Mouse (Mus musculus): ENCODE results near the gene Phactr1. TPM values are rescaled to one million over a fixed set of nuclear protein-coding genes. Genes with fewer than 3 reads are reported as not detected.

The Phactr1 gene
- polyA plus RNA-seq, 1 experiment from 2014 or later: 6.0 TPM

DNA sequence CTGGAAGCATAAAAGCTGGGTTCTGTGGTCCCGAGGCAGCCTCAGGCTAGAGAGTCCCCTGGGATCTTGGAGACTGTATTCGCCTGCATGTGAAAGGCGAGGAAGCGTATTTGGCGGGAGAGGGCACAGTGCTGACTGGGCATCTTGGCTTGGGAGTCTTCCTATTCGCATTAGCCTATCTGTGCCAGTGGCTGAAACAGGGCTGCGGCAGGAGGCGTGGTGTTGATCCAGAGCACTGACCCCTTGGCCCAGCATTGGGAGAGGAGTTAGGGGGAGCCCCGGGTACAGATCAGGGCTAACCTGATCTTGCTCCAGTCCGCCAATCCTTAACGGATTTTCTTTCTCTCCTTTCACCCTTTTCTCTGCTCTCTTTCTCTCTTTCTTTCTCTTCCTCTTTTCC, 28.7 kb downstream of the Phactr1 start:
- ATAC-seq: no peak
- WGBS: 13% methylated on average over 11 of the region's 11 CpGs
- H3K36me3 ChIP-seq (ENCODE audit: control insufficient read depth, insufficient read depth, low read length): no peaks in the 10 kb centered on the region
- no peak overlapping the region for H3K9ac ChIP-seq (ENCODE audit: low read depth, low read length)
- H3K9me3 ChIP-seq (ENCODE audit: control insufficient read depth, low read length): no peaks in the 10 kb centered on the region
- peaks cover 3% of the 10 kb centered on the region; the same call in 1 of the 2 replicates for H3K4me1 ChIP-seq (ENCODE audit: control insufficient read depth, insufficient read depth, low read length)
- H3K4me2 ChIP-seq (ENCODE audit: low read depth, low read length): no peak overlapping the region
- H3K4me3 ChIP-seq (ENCODE audit: low read length): no peak overlapping the region
- peaks cover 25% of the 10 kb centered on the region for H3K27me3 ChIP-seq (replicated peaks; ENCODE audit: control insufficient read depth, insufficient read depth, low read length)
- H3K27ac ChIP-seq (ENCODE audit: low read length): no peak overlapping the region

DNA sequence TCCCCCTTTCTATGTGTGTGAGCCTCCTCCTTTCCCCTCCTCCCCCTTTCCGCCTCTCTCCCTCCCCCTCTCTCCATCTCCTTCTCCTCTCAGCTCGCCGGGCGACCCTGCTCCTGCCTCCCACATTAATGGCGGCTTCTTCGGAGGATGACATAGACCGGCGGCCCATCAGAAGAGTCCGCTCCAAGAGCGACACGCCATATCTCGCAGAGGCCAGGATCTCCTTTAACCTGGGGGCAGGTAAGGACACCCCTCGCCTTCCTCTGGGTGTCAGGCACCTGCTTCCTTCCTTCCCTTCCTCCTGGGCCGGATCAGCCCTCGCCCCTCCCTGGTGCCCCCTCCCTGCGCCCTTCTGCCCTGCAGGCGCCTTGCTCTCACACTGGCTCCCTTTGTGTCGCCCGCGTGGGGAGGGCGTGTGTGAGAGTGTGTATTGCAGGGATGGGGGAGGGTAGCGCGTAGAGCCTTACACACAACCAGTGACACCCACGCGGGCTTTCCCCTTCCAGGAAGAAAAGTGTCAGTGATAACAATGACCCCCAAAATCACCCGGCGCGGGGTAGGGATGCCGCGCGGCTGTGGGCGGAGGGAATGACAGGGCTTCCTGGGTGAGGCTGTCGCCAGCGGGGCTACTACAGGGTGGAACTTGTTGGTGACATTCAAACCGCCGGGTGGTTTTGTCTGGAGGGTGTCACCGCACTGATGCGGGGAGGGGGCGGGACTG, 29.3 kb downstream of the Phactr1 start:
- Histone ChIP-seq H3K9me3 (ENCODE audit: control insufficient read depth, low read length) (no peaks in the 10 kb centered on the region), H3K36me3 (ENCODE audit: control insufficient read depth, insufficient read depth, low read length) (no peaks in the 10 kb centered on the region), H3K4me3 (ENCODE audit: low read length) (peak overlapping the region; percentile 32), H3K9ac (ENCODE audit: low read depth, low read length) (no peak overlapping the region), H3K27ac (ENCODE audit: low read length) (no peak overlapping the region), H3K4me1 (ENCODE audit: control insufficient read depth, insufficient read depth, low read length) (peaks cover 3% of the 10 kb centered on the region; the same call in 1 of the 2 replicates), H3K4me2 (ENCODE audit: low read depth, low read length) (peak overlapping the region; percentile 37), H3K27me3 (replicated peaks; ENCODE audit: control insufficient read depth, insufficient read depth, low read length) (peaks cover 25% of the 10 kb centered on the region)
- ATAC-seq: no peak
- 1% methylated on average over 39 of the region's 39 CpGs for WGBS

DNA sequence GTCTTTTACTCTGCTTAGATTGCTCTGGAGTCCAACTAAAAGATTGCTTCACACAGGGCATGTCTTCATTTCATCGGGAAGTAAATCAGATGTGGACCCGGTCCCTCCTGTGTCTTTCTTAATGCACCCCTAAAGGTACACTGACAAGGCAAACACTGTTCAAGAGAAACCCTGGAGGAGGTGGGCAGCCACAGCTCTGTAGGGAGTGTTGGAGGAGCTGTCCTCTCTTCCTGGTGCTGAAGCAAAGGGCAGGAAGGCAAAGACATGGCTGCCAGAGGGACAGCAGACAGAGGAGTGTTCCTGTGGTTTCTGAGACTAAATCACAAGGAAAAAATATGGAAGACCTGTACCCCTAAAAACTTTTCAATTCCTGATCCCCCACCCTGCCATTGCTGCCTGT, 31.1 kb downstream of the Phactr1 start:
- Histone ChIP-seq H3K36me3 (ENCODE audit: control insufficient read depth, insufficient read depth, low read length) (no peaks in the 10 kb centered on the region), H3K9ac (ENCODE audit: low read depth, low read length) (no peak overlapping the region), H3K4me1 (ENCODE audit: control insufficient read depth, insufficient read depth, low read length) (peaks cover 3% of the 10 kb centered on the region; the same call in 1 of the 2 replicates), H3K27me3 (replicated peaks; ENCODE audit: control insufficient read depth, insufficient read depth, low read length) (peaks cover 25% of the 10 kb centered on the region), H3K9me3 (ENCODE audit: control insufficient read depth, low read length) (no peaks in the 10 kb centered on the region), H3K4me2 (ENCODE audit: low read depth, low read length) (no peak overlapping the region), H3K4me3 (ENCODE audit: low read length) (no peak overlapping the region), H3K27ac (ENCODE audit: low read length) (no peak overlapping the region)
- no peak for ATAC-seq
- 24% methylated on average over 2 of the region's 2 CpGs for WGBS

DNA sequence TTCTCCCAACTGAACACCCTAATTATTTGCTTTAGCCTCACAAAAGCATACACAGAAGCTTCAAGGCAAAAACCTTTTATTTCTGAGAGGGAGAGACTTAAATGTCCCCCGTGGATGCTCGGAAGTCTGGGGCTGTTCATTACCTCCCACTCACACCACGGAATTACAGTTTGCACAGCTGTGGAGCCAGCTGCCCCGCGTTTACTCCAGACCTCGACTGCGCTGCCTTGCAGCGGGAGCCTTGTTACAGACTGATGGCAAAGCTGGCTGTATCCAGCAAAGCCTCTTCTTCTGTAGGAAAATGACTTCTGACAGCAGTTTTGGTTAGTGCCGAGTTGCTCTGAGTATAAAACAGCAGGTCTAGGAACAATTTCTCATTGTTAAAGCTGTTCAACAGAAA, 39.0 kb downstream of the Phactr1 start:
- H3K4me2 ChIP-seq (ENCODE audit: low read depth, low read length): no peak overlapping the region
- no peak for ATAC-seq
- H3K4me3 ChIP-seq (ENCODE audit: low read length): no peak overlapping the region
- 20% methylated on average over 9 of the region's 9 CpGs for WGBS
- H3K9ac ChIP-seq (ENCODE audit: low read depth, low read length): no peak overlapping the region
- no peaks in the 10 kb centered on the region for H3K27me3 ChIP-seq (replicated peaks; ENCODE audit: control insufficient read depth, insufficient read depth, low read length)
- H3K27ac ChIP-seq (ENCODE audit: low read length): no peak overlapping the region
- H3K4me1 ChIP-seq (ENCODE audit: control insufficient read depth, insufficient read depth, low read length): no peaks in the 10 kb centered on the region
- no peaks in the 10 kb centered on the region for H3K36me3 ChIP-seq (ENCODE audit: control insufficient read depth, insufficient read depth, low read length)
- H3K9me3 ChIP-seq (ENCODE audit: control insufficient read depth, low read length): no peaks in the 10 kb centered on the region

DNA sequence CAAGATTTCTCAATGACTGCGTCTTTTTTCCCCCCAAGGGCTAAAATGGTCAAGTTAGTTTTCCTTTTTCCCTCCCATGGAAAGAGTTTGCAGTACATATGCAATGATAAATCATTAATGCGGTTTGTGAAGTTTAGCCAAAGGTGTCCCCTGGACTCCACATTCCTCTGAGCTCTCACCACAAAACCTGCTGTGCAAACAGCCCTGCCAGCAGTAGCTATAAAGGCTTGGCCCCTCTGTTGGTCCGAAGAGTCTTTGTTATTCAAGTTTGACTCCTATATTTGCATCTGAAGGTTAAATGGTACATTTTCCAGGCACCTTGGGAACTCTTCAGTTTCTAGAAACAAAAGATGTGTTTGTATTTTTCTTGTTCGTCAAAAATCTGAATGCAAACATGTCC, 39.7 kb downstream of the Phactr1 start:
- no peaks in the 10 kb centered on the region for H3K9me3 ChIP-seq (ENCODE audit: control insufficient read depth, low read length)
- 38% methylated on average over 4 of the region's 4 CpGs for WGBS
- no peaks in the 10 kb centered on the region for H3K4me1 ChIP-seq (ENCODE audit: control insufficient read depth, insufficient read depth, low read length)
- ATAC-seq: no peak
- H3K4me3 ChIP-seq (ENCODE audit: low read length): no peak overlapping the region
- no peaks in the 10 kb centered on the region for H3K36me3 ChIP-seq (ENCODE audit: control insufficient read depth, insufficient read depth, low read length)
- no peak overlapping the region for H3K27ac ChIP-seq (ENCODE audit: low read length)
- no peak overlapping the region for H3K9ac ChIP-seq (ENCODE audit: low read depth, low read length)
- H3K4me2 ChIP-seq (ENCODE audit: low read depth, low read length): no peak overlapping the region
- no peaks in the 10 kb centered on the region for H3K27me3 ChIP-seq (replicated peaks; ENCODE audit: control insufficient read depth, insufficient read depth, low read length)

DNA sequence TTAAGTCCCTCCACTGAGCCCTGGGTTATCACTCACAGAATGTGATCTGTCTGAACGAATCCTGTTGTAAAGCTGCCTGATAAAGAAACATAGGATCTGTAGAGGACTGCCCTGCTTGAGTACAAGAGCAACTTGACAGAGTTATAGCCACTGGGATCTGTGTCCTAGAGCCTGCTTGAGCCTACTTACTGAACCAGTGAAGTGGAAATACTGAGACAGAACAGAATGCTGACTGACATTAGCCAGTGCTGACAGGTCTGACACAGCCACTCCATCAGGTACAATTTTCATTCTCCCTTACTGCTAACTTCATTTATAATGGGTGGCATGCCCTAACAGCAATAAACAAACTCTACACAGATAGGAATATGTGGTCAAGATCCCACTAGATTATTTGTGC, 40.2 kb downstream of the Phactr1 start:
- Histone ChIP-seq H3K9me3 (ENCODE audit: control insufficient read depth, low read length) (no peaks in the 10 kb centered on the region), H3K27me3 (replicated peaks; ENCODE audit: control insufficient read depth, insufficient read depth, low read length) (no peaks in the 10 kb centered on the region), H3K4me3 (ENCODE audit: low read length) (no peak overlapping the region), H3K27ac (ENCODE audit: low read length) (no peak overlapping the region), H3K9ac (ENCODE audit: low read depth, low read length) (no peak overlapping the region), H3K4me2 (ENCODE audit: low read depth, low read length) (no peak overlapping the region), H3K36me3 (ENCODE audit: control insufficient read depth, insufficient read depth, low read length) (no peaks in the 10 kb centered on the region), H3K4me1 (ENCODE audit: control insufficient read depth, insufficient read depth, low read length) (no peaks in the 10 kb centered on the region)
- WGBS: 19% methylated on average over 1 of the region's 1 CpGs
- ATAC-seq: no peak

DNA sequence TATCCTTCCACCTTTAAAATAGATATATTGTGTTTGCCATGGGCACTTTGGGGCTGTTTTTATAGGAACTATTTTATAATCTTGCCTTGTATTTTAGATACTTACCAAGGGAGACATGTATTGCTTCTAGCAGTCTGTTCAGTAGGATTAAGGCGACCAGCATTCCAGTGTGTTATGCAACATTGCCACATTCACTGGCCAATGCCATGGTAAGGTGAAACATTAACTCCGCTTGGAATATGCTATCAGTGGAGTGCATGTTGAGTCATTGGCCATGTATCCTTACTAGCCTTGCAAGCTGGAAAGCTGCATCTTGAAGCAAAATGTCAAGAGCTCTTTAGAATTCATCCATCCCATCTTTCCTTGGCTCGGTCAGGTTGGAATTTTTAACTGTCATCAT, 43.6 kb downstream of the Phactr1 start:
- H3K9ac ChIP-seq (ENCODE audit: low read depth, low read length): no peak overlapping the region
- no peaks in the 10 kb centered on the region for H3K27me3 ChIP-seq (replicated peaks; ENCODE audit: control insufficient read depth, insufficient read depth, low read length)
- no peak overlapping the region for H3K27ac ChIP-seq (ENCODE audit: low read length)
- H3K4me1 ChIP-seq (ENCODE audit: control insufficient read depth, insufficient read depth, low read length): no peaks in the 10 kb centered on the region
- peak; percentile 80 for ATAC-seq
- H3K36me3 ChIP-seq (ENCODE audit: control insufficient read depth, insufficient read depth, low read length): no peaks in the 10 kb centered on the region
- WGBS: 70% methylated on average over 3 of the region's 3 CpGs
- no peak overlapping the region for H3K4me3 ChIP-seq (ENCODE audit: low read length)
- no peak overlapping the region for H3K4me2 ChIP-seq (ENCODE audit: low read depth, low read length)
- no peaks in the 10 kb centered on the region for H3K9me3 ChIP-seq (ENCODE audit: control insufficient read depth, low read length)

DNA sequence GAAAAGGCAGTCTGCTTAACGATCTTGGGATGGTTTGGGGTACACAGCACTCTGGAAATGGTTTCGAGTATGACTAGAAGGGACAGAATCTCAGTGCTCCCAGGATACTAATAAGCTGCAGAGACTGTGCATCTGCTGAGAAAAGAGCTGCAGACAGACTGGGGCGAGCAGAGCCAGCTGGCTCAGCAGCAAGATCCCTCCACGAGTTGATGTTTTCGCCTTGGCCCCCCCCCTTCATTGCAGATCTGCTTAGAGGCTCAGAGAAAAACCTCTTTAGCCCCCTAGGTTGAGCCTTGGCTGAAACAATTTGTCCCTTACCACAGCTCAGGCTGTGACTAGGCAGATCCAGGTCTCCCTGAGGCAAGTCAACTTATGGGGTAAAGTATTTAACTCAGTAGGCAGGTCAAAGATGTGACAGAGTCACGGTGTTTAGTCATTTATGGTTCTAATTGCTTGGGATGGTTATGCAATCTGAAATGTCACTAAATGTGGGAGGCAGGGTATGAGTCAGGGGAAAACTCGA, 45.3 kb downstream of the Phactr1 start:
- Histone ChIP-seq H3K4me1 (ENCODE audit: control insufficient read depth, insufficient read depth, low read length) (no peaks in the 10 kb centered on the region), H3K27me3 (replicated peaks; ENCODE audit: control insufficient read depth, insufficient read depth, low read length) (no peaks in the 10 kb centered on the region), H3K36me3 (ENCODE audit: control insufficient read depth, insufficient read depth, low read length) (no peaks in the 10 kb centered on the region), H3K9me3 (ENCODE audit: control insufficient read depth, low read length) (no peaks in the 10 kb centered on the region), H3K9ac (ENCODE audit: low read depth, low read length) (no peak overlapping the region), H3K4me2 (ENCODE audit: low read depth, low read length) (no peak overlapping the region), H3K4me3 (ENCODE audit: low read length) (no peak overlapping the region), H3K27ac (ENCODE audit: low read length) (no peak overlapping the region)
- no peak; the same call in 1 of the 2 replicates for ATAC-seq
- 62% methylated on average over 7 of the region's 7 CpGs for WGBS

DNA sequence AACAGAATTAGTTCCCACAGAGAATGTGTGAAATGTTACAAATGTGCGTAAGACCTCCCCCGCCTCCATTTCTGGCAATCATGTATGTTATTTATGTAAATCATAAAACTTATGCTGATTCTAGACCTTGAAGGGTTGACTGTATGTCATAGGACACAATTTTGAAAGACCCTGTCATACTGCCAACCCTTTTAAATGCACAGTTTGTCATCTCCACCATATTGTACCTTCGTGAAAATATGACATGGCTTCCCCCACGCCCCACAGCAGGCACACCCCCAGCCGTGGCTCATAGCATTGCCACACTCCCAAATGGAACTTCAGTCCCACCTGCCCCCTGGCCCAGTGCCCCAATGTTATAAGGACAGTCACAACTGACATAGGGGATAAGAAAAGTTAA, 57.1 kb downstream of the Phactr1 start:
- no peak for ATAC-seq
- no peak overlapping the region for H3K9ac ChIP-seq (ENCODE audit: low read depth, low read length)
- H3K4me3 ChIP-seq (ENCODE audit: low read length): no peak overlapping the region
- no peaks in the 10 kb centered on the region for H3K36me3 ChIP-seq (ENCODE audit: control insufficient read depth, insufficient read depth, low read length)
- H3K27me3 ChIP-seq (replicated peaks; ENCODE audit: control insufficient read depth, insufficient read depth, low read length): no peaks in the 10 kb centered on the region
- WGBS: 84% methylated on average over 5 of the region's 5 CpGs
- H3K27ac ChIP-seq (ENCODE audit: low read length): no peak overlapping the region
- H3K4me2 ChIP-seq (ENCODE audit: low read depth, low read length): no peak overlapping the region
- no peaks in the 10 kb centered on the region for H3K9me3 ChIP-seq (ENCODE audit: control insufficient read depth, low read length)
- H3K4me1 ChIP-seq (ENCODE audit: control insufficient read depth, insufficient read depth, low read length): no peaks in the 10 kb centered on the region

DNA sequence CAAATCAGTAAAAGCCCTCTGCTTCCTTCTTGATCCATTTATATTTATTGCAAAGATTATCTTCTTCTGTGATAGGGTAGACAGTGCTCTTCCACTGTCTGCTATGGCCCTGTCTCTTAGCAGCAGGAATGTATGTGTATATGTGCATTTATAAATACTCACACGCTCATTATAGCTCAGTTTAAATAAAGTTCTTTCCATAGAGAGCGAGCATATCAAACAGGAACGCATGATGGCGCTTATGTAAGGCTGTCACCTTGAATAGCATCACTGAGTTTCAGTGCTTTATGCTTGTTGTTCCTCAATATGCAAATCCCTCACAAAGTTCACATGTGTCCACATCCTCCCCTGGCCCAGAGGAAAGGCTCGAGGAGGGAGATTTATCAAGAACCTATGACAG, 57.7 kb downstream of the Phactr1 start:
- no peak overlapping the region for H3K4me3 ChIP-seq (ENCODE audit: low read length)
- no peak for ATAC-seq
- H3K27ac ChIP-seq (ENCODE audit: low read length): no peak overlapping the region
- no peak overlapping the region for H3K4me2 ChIP-seq (ENCODE audit: low read depth, low read length)
- WGBS: 70% methylated on average over 5 of the region's 5 CpGs
- H3K36me3 ChIP-seq (ENCODE audit: control insufficient read depth, insufficient read depth, low read length): no peaks in the 10 kb centered on the region
- no peak overlapping the region for H3K9ac ChIP-seq (ENCODE audit: low read depth, low read length)
- no peaks in the 10 kb centered on the region for H3K9me3 ChIP-seq (ENCODE audit: control insufficient read depth, low read length)
- H3K4me1 ChIP-seq (ENCODE audit: control insufficient read depth, insufficient read depth, low read length): no peaks in the 10 kb centered on the region
- H3K27me3 ChIP-seq (replicated peaks; ENCODE audit: control insufficient read depth, insufficient read depth, low read length): no peaks in the 10 kb centered on the region
